ENCODE assay signal across 19 mouse cellular contexts in the genomic region with DNA sequence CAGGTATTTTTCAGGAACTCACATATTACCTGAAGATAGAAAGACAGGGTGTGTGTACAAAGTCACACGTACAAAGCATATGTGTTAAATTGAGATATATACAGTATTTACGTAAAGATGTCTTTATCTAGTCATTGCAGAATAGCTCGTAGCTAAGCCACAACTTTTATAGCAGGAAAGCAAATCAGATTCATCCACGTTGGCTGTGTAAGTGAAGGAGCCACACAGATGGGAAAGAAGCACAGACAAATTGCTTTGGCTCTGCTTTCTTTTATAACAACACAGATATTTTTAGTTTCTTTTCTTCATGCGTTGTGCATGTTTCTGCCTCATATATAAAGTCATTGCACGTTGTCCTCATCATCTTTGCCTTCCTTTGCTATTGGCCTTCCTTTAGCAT.
DNase-seq lines count a peak whose midpoint lies in the region; ATAC-seq and TF ChIP-seq lines count a peak whose summit lies in the region.
"Had no signal": no experiment of that assay in that cellular context is flagged by ENCODE, and none has a peak within 500 bp of the region (broad histone marks: within the 10 kb centered on the region; RNA-seq: fewer than 3 reads in every experiment).

No protein-coding gene starts in this region.

- no peaks in the 10 kb centered on the region for H3K36me3 ChIP-seq in forebrain, embryonic 16.5 days (ENCODE audit: control insufficient read depth, insufficient read depth)
- H3K36me3 ChIP-seq in forebrain, embryonic 12.5 days (replicated peaks), result no peaks in the 10 kb centered on the region
- H3K36me3 ChIP-seq: embryonic facial prominence, embryonic 15.5 days; heart, embryonic 12.5 days; hindbrain, embryonic 10.5 days; intestine, embryonic 15.5 days had no signal

- intact Hi-C loops in left cerebral cortex, adult 2 months (cut with DNase I), result loop anchor here (2.0 kb wide), 1 partner anchor 75 kb away; no protein-coding TSS in a partner anchor

- H3K27ac ChIP-seq in forebrain, embryonic 16.5 days (ENCODE audit: low read length), result peak overlapping the region; percentile 48
- H3K27ac ChIP-seq in forebrain, embryonic 12.5 days, result no peak overlapping the region
- peak overlapping the region; percentile 38; the same call in 1 of the 2 replicates for H3K27ac ChIP-seq in left cerebral cortex, adult 2 months
- H3K27ac ChIP-seq: embryonic facial prominence, embryonic 15.5 days; hindbrain, embryonic 10.5 days; hindbrain, embryonic 14.5 days; intestine, embryonic 15.5 days had no signal

- H3K9ac ChIP-seq in forebrain, embryonic 16.5 days (replicated peaks; ENCODE audit: low read depth, low read length), result no peak overlapping the region
- no peak overlapping the region for H3K9ac ChIP-seq in forebrain, embryonic 12.5 days
- H3K9ac ChIP-seq: embryonic facial prominence, embryonic 15.5 days; heart, embryonic 12.5 days; hindbrain, embryonic 14.5 days; intestine, embryonic 15.5 days had no signal

- no peak overlapping the region for H3K4me3 ChIP-seq in forebrain, embryonic 16.5 days (replicated peaks; ENCODE audit: low read length)
- no peak overlapping the region for H3K4me3 ChIP-seq in forebrain, embryonic 12.5 days (replicated peaks)
- H3K4me3 ChIP-seq in left cerebral cortex, adult 2 months, result no peak overlapping the region
- H3K4me3 ChIP-seq: embryonic facial prominence, embryonic 15.5 days; erythroblast, embryonic 14.5 days; heart, embryonic 12.5 days; hindbrain, embryonic 10.5 days; intestine, embryonic 15.5 days had no signal

- H3K27me3 ChIP-seq in forebrain, embryonic 16.5 days (replicated peaks; ENCODE audit: control insufficient read depth, insufficient read depth, low read length), result no peaks in the 10 kb centered on the region
- H3K27me3 ChIP-seq in forebrain, embryonic 12.5 days, result no peaks in the 10 kb centered on the region
- H3K27me3 ChIP-seq: CH12.LX; embryonic facial prominence, embryonic 15.5 days; heart, embryonic 12.5 days; intestine, embryonic 15.5 days had no signal

- H3K4me2 ChIP-seq in forebrain, embryonic 16.5 days (ENCODE audit: low read length), result no peak overlapping the region
- H3K4me2 ChIP-seq in forebrain, embryonic 12.5 days, result no peak overlapping the region
- H3K4me2 ChIP-seq: embryonic facial prominence, embryonic 15.5 days; heart, embryonic 12.5 days; hindbrain, embryonic 14.5 days; intestine, embryonic 15.5 days had no signal

- DNase-seq in left cerebral cortex, adult 2 months (ENCODE audit: extremely low spot score in 1 of 2, low spot score in 2 of 2), result no peak
- no peak for DNase-seq in left cerebral cortex, adult 18-20 months (ENCODE audit: low spot score in 2 of 2)
- DNase-seq in brain, adult 2 months (ENCODE audit: low read depth, low spot score), result peak; percentile 60
- DNase-seq in gastrocnemius, postnatal 25 days, result no peak
- DNase-seq: adrenal gland, adult 2 months; adrenal gland, postnatal 25 days; cerebellum, adult 11 months; cerebellum, adult 8-10 months; embryo, embryonic 11 days; gastrocnemius, postnatal 10 days had no signal

- H3K4me1 ChIP-seq in forebrain, embryonic 16.5 days (replicated peaks; ENCODE audit: control insufficient read depth, insufficient read depth, low read length), result no peaks in the 10 kb centered on the region
- no peaks in the 10 kb centered on the region for H3K4me1 ChIP-seq in forebrain, embryonic 12.5 days
- H3K4me1 ChIP-seq: embryonic facial prominence, embryonic 15.5 days; heart, embryonic 12.5 days; hindbrain, embryonic 10.5 days; intestine, embryonic 15.5 days had no signal

- no peak for TF ChIP-seq CTCF in left cerebral cortex, adult 2 months (IDR thresholded peaks at IDR 0.05)

- peak; percentile 54; the same call in 1 of the 2 replicates for ATAC-seq in forebrain, embryonic 16.5 days
- ATAC-seq in forebrain, embryonic 12.5 days (ENCODE audit: low FRiP score), result no peak
- ATAC-seq: intestine, embryonic 15.5 days had no signal

- 67% methylated on average over 6 of the region's 6 CpGs for WGBS in forebrain, embryonic 16.5 days
- WGBS in forebrain, embryonic 12.5 days, result 87% methylated on average over 6 of the region's 6 CpGs

- no peaks in the 10 kb centered on the region for H3K9me3 ChIP-seq in forebrain, embryonic 16.5 days (ENCODE audit: control insufficient read depth, low read length)
- H3K9me3 ChIP-seq in forebrain, embryonic 12.5 days, result no peaks in the 10 kb centered on the region
- H3K9me3 ChIP-seq: embryonic facial prominence, embryonic 15.5 days; heart, embryonic 12.5 days; hindbrain, embryonic 10.5 days; intestine, embryonic 15.5 days had no signal
